Mouse (Mus musculus): ENCODE results near the gene Exosc10.

The Exosc10 gene

DNA sequence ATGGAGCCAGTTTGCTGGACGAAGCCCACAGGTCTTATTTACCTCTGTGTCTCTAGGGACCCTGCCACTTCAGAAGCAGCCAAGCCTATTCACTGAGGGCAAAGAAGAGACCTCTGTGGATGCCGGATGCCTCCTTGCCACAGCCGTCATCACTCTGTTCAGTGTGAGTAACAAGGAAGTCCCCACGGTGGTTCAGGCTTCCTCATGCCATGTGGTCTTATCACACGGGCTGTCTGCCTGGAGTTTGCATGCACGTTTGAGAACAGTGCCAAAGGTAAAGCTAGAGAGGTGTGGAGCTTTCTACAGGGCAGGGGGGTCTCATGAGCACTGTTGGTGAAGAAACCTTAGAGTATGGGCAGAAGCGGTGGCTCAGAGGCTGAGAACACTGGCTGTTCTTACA lies 15.0 kb downstream of the Exosc10 start:
- no peak for DNase-seq

DNA sequence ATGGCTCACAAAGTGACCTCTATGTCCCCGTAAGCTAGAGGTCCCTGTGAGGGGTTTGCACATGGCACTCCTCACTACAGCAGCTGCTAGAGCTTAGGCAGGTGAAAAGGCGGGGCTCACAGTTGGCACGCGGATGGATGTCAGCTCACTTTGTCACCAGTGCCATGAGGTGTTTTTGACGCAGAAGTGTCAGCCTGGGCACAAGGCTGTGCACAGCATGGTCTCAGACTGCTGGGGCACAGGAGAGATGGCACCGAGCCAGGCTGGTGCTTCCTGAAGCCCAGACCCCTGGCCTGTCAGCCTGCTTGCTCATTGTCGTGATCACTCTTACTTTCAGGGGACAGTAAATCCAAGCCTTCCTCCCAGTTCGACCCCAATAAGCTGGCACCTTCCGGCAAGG lies 22.5 kb downstream of the Exosc10 start:
- peak; percentile 52 to 65 for DNase-seq

DNA sequence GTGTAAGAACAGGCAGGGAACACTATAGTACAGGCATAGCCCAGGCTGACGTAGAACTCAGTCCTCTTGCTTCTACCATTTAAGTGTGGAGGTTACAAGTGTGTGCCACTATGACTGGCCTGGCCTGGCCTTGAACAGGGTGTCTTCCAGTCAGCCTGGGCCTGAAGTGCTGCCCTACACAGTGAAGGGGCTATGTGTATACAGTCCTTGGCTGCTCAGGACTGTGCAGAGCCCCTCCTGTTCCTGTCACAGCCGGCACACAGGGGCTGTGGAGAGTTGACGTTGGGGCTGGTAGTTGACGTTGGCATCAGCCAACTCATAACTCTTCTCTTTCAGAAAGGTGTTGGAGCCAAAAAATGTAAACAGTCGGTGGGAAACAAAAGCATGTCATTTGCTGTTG lies 23.2 kb downstream of the Exosc10 start:
- no peak for DNase-seq

DNA sequence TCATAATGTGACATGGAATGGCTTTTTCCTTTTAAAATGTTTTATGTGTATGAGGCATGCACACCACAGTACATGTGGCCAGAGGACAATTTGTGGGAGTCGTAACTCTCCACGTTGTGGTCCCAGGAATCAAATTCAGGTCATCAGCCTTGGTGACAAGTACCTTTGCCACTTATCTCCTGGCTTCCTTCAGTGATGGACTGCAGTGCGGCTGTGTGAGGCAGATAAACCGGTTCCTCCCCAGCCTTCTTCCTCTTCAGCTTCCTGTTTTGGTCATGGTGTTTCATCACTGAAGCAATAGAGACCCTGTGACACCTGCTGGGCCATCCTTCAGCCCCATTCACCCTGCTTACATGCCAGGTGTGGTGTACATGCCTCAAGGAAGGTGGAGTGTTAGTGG lies 25.0 kb downstream of the Exosc10 start:
- DNase-seq: no peak

DNA sequence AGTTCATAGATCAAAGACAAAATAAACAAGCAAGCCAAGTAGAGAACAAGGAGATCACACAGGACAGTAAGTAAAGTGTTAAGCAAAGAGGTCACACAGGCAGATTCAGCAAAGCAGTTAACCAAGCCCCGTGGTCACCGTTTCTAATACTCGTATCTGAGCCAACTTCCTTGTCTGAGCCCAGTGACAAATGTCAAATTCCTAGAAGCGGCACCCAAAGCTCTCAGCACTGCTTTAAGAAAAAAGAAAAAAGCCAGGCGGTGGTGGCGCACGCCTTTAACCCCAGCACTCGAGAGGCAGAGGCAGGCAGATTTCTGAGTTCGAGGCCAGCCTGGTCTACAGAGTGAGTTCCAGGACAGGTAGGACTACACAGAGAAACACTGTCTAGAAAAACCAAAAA lies 28.4 kb downstream of the Exosc10 start:
- DNase-seq: no peak

DNA sequence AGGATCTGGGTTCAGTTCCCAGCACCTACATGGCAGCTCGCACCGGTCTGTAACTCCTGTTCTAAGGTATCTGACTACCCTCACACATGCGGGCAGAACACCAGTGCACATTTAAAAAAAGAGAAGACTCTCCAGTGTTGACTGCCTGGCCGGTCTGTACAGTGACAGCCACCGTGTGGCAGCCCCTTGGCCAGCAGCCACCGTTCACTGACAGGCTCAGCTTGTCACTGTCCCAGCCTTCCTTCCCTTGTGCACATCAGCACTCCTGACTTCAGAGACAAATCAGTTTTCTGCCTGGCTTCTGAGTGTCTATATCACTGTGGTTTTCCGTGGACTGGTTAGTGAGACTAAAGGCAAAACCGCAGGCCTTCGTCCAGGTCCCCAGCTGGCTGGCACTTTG lies 30.6 kb downstream of the Exosc10 start:
- DNase-seq: peak; percentile 56 to 69

DNA sequence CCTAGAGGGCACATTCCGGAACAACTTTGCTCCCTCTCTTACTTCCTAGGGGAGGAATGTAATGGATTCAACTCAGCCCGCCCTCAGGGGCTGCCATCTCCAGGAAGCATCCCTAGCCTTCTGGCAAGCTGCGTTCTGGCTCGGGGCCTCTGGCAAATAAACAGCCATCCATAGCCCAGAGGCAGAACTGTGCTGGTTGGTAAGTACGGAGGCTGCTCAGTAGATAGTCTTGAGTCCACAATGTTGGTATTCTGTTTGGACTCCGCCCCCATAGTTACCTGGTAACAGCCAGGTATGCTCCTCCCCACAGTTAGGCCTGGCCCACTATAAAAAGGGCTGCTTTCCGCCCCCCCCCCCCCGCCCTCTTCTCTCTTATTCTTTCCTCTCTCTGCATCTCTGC lies 31.3 kb downstream of the Exosc10 start:
- peak; percentile 60 for DNase-seq

DNA sequence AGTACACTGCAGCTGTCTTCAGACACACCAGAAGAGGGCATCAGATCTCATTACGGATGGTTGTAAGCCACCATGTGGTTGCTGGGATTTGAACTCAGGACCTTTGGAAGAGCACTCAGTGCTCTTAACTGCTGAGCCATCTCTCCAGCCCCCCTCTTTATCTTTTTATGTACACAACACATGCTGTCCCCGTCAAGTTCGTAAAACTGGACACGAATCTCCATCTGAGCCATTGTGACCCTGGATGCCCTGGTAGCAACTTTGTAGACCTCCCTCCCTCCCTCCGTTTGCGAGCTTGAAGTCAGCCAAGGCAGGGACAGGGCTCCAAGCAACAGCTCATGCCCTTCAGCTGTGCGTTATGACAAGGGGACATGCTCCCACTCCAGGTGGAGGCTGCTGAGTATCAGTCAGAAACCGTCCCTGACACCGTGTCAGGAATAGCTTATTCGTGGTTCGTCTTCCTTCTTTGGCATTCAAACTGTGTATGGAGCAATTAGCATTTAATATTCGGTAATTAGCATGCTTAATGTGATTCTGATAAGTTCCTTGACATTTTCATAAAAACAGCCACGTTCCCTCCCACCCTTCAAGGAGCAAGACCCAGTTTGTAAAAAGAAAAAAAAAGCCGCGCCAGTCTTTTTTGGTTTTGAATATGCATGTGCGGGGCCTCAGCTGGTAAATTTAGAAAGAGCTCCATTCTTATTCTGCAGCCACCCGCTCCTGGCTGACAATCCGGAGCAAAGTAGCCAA lies 32.4 kb downstream of the Exosc10 start:
- peak; percentile 49 to 52 for DNase-seq

DNA sequence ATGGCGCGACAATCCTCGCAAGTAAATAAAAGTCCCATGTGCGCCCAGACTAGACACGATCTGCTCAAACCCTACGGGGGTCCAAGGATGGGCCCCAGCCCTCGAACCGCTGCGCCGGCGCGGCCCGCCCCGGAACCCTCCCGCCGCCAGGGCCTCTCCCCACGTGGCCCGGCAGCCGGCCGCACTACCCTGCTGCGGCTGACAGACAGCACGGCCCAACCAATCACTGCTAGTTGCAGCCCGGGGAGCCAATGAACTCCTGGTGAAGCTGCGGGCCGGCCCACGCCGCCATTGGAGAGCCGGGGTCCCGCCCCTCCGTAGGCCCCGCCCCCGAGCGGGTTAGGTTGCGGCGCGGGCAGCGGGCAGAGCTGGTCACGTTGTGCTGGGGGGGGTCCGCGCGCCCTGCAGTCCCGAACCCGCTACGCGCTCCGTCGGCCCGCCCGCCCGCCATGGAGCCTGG lies 33.0 kb downstream of the Exosc10 start, which contains the start of gene Srm:
Gene Srm, plus strand, starts transcription at position 333 of the 460 bp plus-strand sequence.
- DNase-seq: peak; percentile 98

DNA sequence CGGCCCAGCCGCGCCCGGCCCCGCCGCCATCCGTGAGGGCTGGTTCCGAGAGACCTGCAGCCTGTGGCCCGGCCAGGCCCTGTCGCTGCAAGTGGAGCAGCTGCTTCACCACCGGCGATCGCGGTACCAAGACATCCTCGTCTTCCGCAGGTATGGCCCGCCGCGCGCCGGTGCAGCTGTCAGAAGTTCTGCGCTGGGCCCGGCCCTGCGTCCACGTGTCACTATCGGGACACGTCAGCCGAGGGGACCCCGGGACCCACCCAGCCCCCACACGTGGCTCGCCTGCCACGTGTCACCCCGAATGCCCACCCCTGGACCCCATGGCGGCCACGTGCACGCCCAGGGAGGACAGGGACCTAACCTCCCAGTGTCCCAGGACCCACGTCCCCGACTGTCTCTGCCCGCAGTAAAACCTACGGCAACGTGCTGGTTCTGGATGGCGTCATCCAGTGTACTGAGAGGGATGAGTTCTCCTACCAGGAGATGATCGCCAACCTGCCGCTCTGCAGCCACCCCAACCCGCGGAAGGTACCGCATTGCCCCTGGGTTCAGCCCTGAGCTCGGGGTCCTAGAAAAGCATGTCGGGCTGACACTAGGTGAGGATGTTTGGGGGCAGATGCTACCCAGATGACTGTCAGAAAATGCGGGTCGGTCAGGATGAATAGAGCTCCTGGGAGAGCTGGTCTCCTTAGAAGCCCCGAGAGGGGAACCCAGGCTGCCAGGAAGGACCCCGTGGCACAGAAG lies 33.6 kb downstream of the Exosc10 start:
- DNase-seq: peak in 1 of 2 experiments; percentile 63

DNA sequence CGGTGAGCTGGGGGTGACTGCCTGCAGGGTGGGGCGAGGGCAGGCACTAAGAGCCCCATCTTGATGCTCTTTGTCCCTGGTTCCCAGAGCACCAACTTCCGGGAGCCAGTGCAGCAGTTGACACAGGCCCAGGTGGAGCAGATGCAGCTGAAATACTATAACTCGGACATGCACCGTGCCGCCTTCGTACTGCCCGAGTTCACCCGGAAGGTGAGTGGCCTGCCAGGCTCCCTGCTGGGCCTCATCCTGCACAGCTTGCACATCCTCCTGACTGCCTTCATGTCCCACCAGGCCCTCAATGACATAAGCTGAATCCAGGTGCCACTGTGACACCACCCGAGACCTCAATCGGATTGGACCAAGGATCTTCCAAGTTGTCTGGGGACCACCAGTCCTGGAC lies 35.8 kb downstream of the Exosc10 start:
- DNase-seq: peak in 1 of 2 experiments; percentile 41

DNA sequence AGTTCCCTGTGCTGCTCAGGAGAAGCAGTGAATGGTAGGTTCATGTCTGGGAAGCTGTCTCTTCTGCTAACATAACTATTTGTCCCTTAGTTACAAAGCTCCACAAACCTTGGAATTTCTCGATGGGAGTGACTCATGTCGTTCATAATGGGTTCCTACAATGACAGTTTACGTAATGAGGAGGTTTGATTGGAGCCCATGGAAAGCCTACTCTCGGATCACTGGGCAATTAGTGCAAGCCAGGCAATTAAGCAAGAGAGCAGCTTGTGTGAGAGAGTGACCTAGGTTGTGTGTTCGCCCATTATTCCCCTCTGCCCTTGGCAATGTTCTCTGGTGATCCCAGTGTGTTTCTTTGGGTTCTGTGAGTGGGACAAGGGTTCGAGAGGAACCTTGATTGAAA lies 37.7 kb downstream of the Exosc10 start:
- DNase-seq: no peak

DNA sequence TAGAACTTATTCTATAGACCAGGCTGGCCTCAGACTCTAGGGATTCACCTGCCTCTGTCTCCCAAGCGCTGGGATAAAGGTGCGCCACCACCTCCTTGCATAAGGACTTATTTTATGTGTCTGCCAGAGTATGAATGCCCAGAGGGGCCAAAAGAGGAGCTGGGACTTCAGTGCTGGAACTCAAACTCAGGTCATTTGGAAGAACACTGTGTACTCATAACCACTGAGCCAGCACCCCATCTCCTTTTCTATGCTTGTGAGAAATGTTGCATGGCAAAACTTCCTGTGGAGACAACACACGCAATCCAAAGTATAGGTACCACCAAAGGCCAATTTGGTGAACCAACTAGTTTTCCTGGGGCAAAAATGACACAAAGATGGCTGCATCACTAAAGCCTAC lies 38.5 kb downstream of the Exosc10 start:
- no peak for DNase-seq

DNA sequence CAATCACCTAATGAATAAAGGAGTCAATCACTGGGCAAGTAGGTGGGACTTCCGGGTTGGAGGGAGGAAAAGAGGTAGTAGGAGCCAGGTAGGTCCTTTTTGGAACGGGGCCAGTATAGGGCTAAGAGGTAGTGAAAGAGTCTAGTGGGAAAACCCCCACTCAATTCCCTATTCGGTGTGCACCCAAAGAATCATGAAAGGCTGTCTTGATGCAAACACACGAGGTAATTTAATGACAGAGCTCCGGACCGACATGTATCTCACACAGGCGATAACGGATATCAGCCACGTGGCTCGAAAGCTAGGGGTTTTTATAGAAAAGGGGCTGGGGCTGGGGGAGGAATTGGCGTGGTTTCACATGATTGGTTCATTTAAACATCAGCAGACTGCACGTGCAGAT lies 40.6 kb downstream of the Exosc10 start:
- no peak for DNase-seq

DNA sequence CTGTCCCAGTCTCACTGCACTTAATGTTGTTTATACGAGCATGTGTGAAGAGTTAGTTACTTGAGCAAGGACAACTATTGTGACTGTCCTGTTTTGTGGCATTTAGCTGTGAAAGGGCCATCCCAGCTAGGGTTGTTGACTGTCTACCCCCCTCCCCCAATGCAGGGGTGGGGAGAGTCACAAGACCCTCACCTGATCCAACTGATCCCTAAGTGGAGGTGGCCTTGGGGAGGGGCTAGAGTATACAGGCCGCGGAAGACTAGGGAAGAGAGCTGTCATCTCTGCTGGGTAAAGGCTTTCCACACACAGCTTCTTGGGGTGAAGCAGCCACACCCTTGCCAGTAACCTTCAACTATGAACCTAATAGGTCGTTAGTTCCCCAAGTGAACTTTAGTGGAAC lies 42.1 kb downstream of the Exosc10 start:
- no peak for DNase-seq

DNA sequence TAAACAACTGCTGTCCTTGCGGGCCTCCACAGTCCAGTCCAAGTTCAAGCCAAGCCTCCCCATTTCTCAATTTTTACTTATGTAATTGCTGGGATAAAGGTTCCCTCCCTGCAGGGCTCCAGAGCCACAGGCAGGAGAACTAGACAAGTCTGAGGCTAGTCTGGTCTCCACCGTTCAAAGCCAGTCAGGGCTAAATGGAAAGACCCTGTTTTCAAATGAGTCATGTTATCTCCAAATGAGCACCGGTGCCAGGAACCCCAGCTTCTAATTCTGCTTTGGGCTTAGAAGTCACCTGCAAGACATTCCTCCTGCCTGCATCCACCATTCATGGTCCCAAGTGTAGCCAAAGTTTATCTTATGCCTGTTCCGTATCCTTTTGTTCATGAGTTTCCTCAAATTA lies 43.6 kb downstream of the Exosc10 start:
- no peak for DNase-seq

DNA sequence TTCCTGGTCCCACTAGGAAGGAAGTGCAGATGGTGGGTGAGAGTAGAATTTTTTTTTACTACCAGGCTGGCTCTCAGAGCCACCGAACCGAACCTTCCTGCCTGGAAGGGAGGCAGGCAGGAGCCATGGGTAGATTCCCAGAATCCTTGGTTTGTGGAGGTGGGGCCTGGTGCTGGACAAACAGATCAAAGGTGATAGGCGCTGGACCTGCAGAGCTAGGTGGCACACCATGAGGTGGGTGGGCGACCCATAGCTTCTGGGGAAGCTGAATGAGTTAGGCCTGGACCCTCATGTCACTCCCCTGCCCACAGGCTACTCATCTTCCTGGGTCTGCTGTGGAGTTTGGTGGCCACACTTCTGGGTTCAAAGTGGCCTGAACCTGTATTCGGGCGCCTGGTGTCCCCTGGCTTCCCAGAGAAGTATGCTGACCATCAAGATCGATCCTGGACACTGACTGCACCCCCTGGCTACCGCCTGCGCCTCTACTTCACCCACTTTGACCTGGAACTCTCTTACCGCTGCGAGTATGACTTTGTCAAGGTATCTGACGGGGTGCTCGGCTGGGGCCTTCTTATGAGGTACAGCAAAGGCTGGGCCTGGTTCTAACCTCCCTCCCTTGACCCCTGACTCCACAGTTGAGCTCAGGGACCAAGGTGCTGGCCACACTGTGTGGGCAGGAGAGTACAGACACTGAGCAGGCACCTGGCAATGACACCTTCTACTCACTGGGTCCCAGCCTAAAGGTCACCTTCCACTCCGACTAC lies 44.3 kb downstream of the Exosc10 start, which contains the start of gene Masp2:
Gene Masp2, plus strand, starts transcription at position 198 of the 764 bp plus-strand sequence.
- no peak for DNase-seq

DNA sequence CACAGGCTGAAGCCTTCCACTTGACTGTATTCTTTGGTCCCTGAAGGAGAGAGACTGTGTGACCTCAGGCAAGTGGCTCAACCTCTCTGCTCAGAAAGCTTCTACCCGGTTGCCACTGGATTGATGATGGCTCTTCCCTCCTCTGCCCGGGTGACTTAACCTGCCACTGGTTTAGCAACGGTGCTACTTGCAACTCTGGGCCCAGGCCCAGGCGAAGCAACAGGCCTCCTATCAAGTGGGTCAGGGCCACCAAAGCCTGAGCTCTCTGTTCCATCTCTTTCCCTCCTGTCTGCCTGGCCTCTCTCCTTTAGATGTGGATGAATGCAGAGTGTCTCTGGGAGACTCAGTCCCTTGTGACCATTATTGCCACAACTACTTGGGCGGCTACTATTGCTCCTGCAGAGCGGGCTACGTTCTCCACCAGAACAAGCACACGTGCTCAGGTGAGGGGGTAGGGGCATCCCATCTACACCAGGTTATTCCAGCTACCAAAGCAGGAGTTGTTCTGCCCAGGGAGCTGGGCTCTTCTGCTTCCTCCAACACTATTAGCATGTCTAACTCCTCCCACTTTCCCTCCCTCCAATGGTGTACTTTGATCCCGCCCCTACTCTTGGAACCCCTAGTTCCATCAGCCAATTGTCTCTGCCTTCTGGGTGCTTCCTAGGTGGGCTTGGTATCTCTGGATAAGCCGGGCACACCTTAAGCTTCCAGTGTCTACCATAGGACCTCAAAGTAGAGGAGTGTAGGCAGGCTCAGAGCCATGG lies 45.3 kb downstream of the Exosc10 start:
- no peak for DNase-seq

DNA sequence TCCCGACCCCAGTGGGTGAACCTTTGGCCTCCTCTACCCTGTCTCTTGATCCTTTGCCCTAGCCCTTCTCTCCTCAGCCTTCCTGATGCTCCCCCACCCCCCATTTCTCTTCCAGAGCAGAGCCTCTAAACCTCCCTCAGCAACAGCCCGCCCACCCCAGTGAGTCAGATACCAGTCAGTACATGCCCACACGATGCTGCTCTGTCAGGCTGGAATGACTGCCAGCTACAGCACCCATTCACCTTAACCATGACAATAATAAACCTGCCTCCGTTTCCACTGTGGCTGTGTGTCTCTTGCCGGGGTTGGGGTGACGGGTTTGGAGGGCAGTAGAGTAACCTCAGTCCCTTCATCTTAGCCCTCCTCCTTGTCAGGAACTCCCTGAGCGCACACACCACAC lies 45.9 kb downstream of the Exosc10 start:
- DNase-seq: no peak

DNA sequence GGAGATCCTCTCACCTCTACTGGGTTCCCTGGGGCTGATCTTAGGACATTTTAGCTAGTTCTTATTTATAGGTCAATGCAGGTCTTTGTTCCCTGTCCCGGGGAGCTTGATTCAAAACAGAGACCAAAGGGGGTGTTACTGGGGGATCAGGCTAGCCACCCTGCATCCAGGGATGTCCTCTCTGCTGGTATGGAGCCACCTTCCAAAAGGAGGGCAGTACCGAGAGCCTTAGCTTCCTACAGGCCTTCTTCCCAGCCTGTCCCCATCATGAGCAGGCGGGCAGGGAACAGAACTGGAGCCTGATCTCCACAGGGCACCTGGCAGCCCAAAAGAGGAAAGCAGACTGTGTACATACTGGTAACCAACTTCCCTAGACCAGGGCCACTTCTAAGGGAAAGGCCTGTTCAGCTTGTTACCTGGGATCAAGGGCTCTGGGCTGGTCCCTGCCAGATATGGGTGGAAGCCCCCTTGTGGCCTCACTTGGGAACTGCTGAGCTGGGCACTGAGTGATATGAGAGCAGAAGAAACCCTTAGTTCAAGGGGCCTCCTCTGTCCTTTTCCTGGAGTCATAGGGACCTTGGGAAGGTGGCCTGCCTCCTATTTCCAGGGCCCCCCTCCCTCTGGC lies 46.4 kb downstream of the Exosc10 start:
- peak; percentile 81 to 88 for DNase-seq

DNA sequence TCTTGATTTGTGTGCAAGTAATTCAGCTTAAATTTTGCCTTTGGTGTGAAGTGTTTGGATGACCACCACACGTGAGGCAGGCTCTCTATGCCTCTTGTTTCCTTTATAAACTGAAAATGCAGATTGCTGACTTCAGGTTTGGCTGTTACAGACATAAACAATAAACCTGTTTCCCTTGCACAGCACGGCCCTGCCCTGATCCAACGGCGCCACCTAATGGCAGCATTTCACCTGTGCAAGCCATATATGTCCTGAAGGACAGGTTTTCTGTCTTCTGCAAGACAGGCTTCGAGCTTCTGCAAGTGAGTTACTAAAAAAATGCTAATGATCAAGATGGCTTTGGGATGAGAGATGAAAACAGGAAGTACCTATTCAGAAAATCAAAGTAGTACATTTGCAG lies 49.5 kb downstream of the Exosc10 start:
- DNase-seq: peak; percentile 79 to 93

DNA sequence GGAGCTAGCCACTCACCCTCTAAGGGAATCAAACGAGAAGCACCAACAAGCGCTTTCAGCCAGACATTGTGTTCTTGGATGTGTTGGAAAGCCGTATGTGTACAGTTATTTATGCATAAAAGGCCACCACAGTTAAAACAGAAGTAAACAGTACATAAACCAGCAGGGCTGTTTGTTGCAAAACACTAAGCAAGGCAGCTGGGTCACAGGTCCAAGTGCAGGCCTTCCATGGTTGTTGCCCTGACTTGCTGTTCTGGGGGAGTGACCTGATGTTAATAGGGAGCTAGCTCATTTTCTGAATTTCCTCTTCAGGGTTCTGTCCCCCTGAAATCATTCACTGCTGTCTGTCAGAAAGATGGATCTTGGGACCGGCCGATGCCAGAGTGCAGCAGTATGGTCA lies 51.6 kb downstream of the Exosc10 start:
- no peak for DNase-seq

All from cerebellum, postnatal 14 days (tissue).